Mouse (Mus musculus) forebrain, embryonic 15.5 days (tissue): ENCODE measurements at regions not wholly inside any gene's neighbourhood (a gene's known extent, or its start where the extent isn't known, plus 50 kb on each side); places are given as distances from the start of the nearest gene placed in this dataset.

Experiments used
- ATAC-seq: fragments of 200-750 bp; cut with Nextera tagmentation; replicated peaks from 2 replicates; pipeline ENCODE4 v1.8.0; 2017; ENCODE audit warnings: mild to moderate bottlenecking, moderate TSS enrichment, moderate library complexity
- H3K27ac ChIP-seq: fragments of 300-500 bp; sonication (generic); replicated peaks from 2 replicates; pipeline ENCODE4 v1.5.1; 2015; ENCODE audit warnings: mild to moderate bottlenecking, inconsistent platforms
- H3K27me3 ChIP-seq: fragments of 300-500 bp; sonication (generic); 2 replicates; pipeline ENCODE4 v1.6.1; 2015; ENCODE audit warnings: inconsistent platforms
- H3K36me3 ChIP-seq: fragments of 300-500 bp; sonication (generic); 2 replicates; pipeline ENCODE4 v1.6.1; 2015; ENCODE audit warnings: mild to moderate bottlenecking, inconsistent platforms
- H3K4me1 ChIP-seq: fragments of 300-500 bp; sonication (generic); 2 replicates; pipeline ENCODE4 v1.6.1; 2015; ENCODE audit warnings: inconsistent platforms
- H3K4me2 ChIP-seq: fragments of 300-500 bp; sonication (generic); replicated peaks from 2 replicates; pipeline ENCODE4 v1.6.1; 2015; ENCODE audit warnings: mild to moderate bottlenecking, inconsistent platforms
- H3K4me3 ChIP-seq: fragments of 300-500 bp; sonication (generic); 2 replicates; pipeline ENCODE4 v1.5.1; 2015; ENCODE audit warnings: mild to moderate bottlenecking, inconsistent platforms
- H3K9ac ChIP-seq: fragments of 300-500 bp; sonication (generic); replicated peaks from 2 replicates; pipeline ENCODE4 v1.6.1; 2015; ENCODE audit warnings: mild to moderate bottlenecking, inconsistent platforms
- H3K9me3 ChIP-seq: fragments of 300-500 bp; sonication (generic); 2 replicates; pipeline ENCODE4 v1.6.1; 2016; ENCODE audit warnings: inconsistent platforms
- WGBS: fragments of 180-500 bp; shearing (Covaris S2); methylation state at CpG from one replicate; pipeline ENCODE4 v1.1.7; 2015; ENCODE audit warnings: mixed read lengths; 5-methylcytosine and 5-hydroxymethylcytosine counted together

GRCm38 (mm10) chr12:15937443-15938237, 120.9 kb upstream of the Trib2 start:
- Histone ChIP-seq H3K4me3 (no peak overlapping the region), H3K9ac (no peak overlapping the region), H3K4me2 (no peak overlapping the region), H3K27ac (no peak overlapping the region), H3K36me3 (no peaks in the 10 kb centered on the region), H3K27me3 (no peaks in the 10 kb centered on the region), H3K4me1 (0 out of 2 replicates have a peak, but pooled peaks cover 2% of the 10 kb centered on the region), H3K9me3 (no peaks in the 10 kb centered on the region)
- no peak for ATAC-seq
- WGBS = 23% methylated on average over 8 of the region's 8 CpGs

- no peaks in the 10 kb centered on the region for H3K36me3 ChIP-seq
- no peak overlapping the region for H3K27ac ChIP-seq
- WGBS = 92% methylated on average over 4 of the region's 4 CpGs
- no peak overlapping the region for H3K4me3 ChIP-seq
- no peaks in the 10 kb centered on the region for H3K4me1 ChIP-seq
- H3K9me3 ChIP-seq = no peaks in the 10 kb centered on the region
- H3K27me3 ChIP-seq = no peaks in the 10 kb centered on the region
- ATAC-seq = no peak
- H3K9ac ChIP-seq = no peak overlapping the region
- H3K4me2 ChIP-seq = no peak overlapping the region
Observed at GRCm38 (mm10) chr12:15932067-15932466, 115.3 kb upstream of the Trib2 start.

DNA sequence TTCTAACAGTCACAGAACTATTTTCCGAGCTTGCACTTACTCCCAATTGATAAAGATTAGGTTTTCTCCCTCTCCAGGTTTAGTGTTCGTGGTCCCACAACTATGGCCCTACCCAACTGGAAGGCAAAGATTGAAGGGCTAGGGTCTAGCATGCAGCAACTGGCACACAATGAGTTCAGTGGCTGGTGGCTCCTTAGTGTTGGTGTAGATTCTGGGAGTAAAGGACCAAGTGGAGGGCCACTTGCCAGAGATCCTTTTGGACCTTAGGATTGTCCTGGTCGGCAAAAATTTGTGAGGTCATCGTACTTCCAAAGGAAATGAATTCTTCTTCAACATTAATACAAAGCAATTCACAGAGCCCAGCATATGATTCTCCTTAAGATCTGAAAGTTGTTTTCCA, 114.8 kb upstream of the Trib2 start:
- no peak overlapping the region for H3K27ac ChIP-seq
- no peaks in the 10 kb centered on the region for H3K36me3 ChIP-seq
- no peak overlapping the region for H3K4me2 ChIP-seq
- WGBS = 93% methylated on average over 4 of the region's 4 CpGs
- H3K4me3 ChIP-seq = no peak overlapping the region
- no peak for ATAC-seq
- H3K9ac ChIP-seq = no peak overlapping the region
- H3K4me1 ChIP-seq = no peaks in the 10 kb centered on the region
- H3K9me3 ChIP-seq = no peaks in the 10 kb centered on the region
- H3K27me3 ChIP-seq = no peaks in the 10 kb centered on the region

DNA sequence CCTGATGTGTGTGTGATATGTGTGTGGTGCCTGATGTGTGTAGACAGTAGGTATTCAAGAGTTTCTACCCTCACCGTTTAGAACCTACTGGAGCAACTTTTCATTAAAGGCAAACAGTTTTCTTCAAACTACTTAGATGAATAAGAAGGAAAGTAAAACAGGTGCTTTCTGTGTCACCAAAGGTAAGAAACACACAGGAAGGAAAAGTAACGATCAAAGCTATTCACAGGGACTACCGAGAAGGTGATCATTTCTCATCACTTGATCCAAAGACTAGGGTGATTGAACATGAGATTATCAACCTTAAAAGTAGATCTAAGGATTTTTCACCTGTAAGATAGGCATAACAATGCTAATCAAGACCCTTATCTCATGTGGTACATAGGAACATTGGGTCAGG, 113.4 kb upstream of the Trib2 start:
- H3K9me3 ChIP-seq = no peaks in the 10 kb centered on the region
- H3K27me3 ChIP-seq = no peaks in the 10 kb centered on the region
- 88% methylated on average over 3 of the region's 3 CpGs for WGBS
- ATAC-seq = no peak
- H3K4me1 ChIP-seq = no peaks in the 10 kb centered on the region
- no peak overlapping the region for H3K27ac ChIP-seq
- no peak overlapping the region for H3K4me2 ChIP-seq
- no peak overlapping the region for H3K9ac ChIP-seq
- no peak overlapping the region for H3K4me3 ChIP-seq
- no peaks in the 10 kb centered on the region for H3K36me3 ChIP-seq

DNA sequence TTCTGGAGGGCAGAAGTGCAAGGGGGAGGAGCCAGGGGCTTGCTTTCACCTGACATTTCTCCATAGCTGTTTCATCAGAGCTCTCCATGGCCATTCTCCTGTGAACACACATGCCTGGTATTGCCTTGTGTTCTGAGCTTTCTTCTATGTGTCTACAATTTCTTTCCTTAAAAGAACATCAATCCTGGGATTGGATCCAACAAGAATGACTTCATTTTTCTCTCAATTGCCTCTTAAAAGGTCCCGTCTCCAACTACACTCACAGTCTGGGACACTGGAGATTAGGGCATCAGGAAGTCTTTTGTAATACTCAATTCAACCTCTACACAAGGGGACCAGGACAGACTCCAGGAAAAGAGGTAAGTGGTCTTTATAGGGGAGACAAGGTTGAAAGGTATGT, 112.8 kb upstream of the Trib2 start:
- H3K4me3 ChIP-seq = no peak overlapping the region
- H3K4me1 ChIP-seq = no peaks in the 10 kb centered on the region
- H3K27ac ChIP-seq = no peak overlapping the region
- no peak overlapping the region for H3K4me2 ChIP-seq
- no peak for ATAC-seq
- 45% methylated on average over 1 of the region's 1 CpGs for WGBS
- H3K36me3 ChIP-seq = no peaks in the 10 kb centered on the region
- H3K27me3 ChIP-seq = no peaks in the 10 kb centered on the region
- no peak overlapping the region for H3K9ac ChIP-seq
- H3K9me3 ChIP-seq = no peaks in the 10 kb centered on the region

DNA sequence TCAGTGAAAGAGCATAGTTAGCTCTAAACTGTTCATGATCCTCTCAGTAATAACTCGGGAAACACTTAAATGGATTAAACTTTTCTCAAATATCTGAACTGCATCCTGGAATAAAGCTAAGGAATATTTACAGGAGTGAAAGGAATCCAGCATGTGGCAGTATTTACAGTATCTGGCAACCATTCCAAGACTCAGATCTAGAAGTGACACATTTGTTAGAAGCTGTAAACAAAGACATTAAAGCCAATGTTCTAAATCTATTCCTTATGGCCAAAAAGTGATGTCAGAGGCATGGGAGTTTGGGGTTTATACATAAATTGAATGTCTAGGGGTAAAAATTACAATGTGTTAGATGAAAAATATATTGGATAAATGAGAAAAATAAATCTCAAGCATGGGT, 101.6 kb upstream of the Trib2 start:
- H3K27me3 ChIP-seq = no peaks in the 10 kb centered on the region
- no peak for ATAC-seq
- H3K27ac ChIP-seq = no peak overlapping the region
- no peak overlapping the region for H3K4me3 ChIP-seq
- no peaks in the 10 kb centered on the region for H3K36me3 ChIP-seq
- no peak overlapping the region for H3K9ac ChIP-seq
- H3K4me1 ChIP-seq = no peaks in the 10 kb centered on the region
- H3K4me2 ChIP-seq = no peak overlapping the region
- no peaks in the 10 kb centered on the region for H3K9me3 ChIP-seq
- 79% methylated on average over 1 of the region's 1 CpGs for WGBS

GRCm38 (mm10) chr12:15912959-15913358, 96.2 kb upstream of the Trib2 start:
- Histone ChIP-seq H3K4me3 (no peak overlapping the region), H3K9ac (no peak overlapping the region), H3K36me3 (no peaks in the 10 kb centered on the region), H3K9me3 (no peaks in the 10 kb centered on the region), H3K27ac (no peak overlapping the region), H3K4me2 (no peak overlapping the region), H3K27me3 (no peaks in the 10 kb centered on the region), H3K4me1 (no peaks in the 10 kb centered on the region)
- ATAC-seq = no peak
- 94% methylated on average over 1 of the region's 1 CpGs for WGBS

- Histone ChIP-seq H3K4me1 (no peaks in the 10 kb centered on the region), H3K9me3 (no peaks in the 10 kb centered on the region), H3K9ac (no peak overlapping the region), H3K27me3 (no peaks in the 10 kb centered on the region), H3K36me3 (no peaks in the 10 kb centered on the region), H3K4me2 (no peak overlapping the region), H3K27ac (no peak overlapping the region), H3K4me3 (no peak overlapping the region)
- no peak for ATAC-seq
- 88% methylated on average over 3 of the region's 3 CpGs for WGBS
Observed at GRCm38 (mm10) chr12:15912491-15912890, 95.8 kb upstream of the Trib2 start.

DNA sequence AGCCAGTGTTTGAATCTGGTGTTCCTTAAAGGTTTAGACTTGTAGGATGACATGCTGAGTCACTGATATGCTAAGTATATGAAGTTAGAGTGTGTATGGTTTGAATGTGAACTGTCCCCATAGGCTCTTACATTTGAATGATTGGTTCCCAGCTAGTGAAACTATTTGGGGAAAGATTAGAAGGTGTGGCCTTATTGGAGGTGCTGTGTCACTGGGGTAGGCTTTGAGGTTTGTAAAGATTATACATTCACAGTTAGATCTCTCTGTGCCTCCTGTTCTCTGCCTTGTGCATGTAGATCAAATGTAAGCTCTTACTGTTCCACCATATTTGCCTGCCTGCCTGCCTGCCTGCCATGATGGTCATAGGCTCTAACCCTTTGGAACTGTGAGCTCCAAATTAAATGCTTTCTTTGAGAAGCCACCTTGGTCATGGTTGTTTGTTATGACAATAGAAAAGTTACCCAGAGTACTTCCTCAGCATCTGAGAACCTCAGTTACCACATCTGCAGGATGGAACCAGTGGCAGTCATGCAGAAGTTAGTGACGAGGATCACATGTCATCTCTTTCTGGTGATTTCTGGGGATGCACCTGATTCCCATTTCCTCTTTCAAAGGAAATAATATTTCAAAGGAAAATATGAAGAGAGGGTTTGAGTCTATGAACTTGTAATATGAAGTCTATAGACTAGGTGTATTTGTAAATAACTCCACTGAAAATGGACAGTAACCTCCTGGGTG, 94.7 kb upstream of the Trib2 start:
- H3K4me2 ChIP-seq = no peak overlapping the region
- WGBS = 88% methylated on average over 1 of the region's 1 CpGs
- no peaks in the 10 kb centered on the region for H3K27me3 ChIP-seq
- no peaks in the 10 kb centered on the region for H3K9me3 ChIP-seq
- H3K4me1 ChIP-seq = no peaks in the 10 kb centered on the region
- H3K9ac ChIP-seq = no peak overlapping the region
- ATAC-seq = no peak
- H3K4me3 ChIP-seq = no peak overlapping the region
- H3K27ac ChIP-seq = no peak overlapping the region
- H3K36me3 ChIP-seq = no peaks in the 10 kb centered on the region

GRCm38 (mm10) chr12:15897539-15897938, 80.8 kb upstream of the Trib2 start:
- Histone ChIP-seq H3K9me3 (no peaks in the 10 kb centered on the region), H3K4me3 (no peak overlapping the region), H3K9ac (no peak overlapping the region), H3K4me2 (no peak overlapping the region), H3K27me3 (no peaks in the 10 kb centered on the region), H3K36me3 (no peaks in the 10 kb centered on the region), H3K27ac (no peak overlapping the region), H3K4me1 (0 out of 2 replicates have a peak, but pooled peaks cover 2% of the 10 kb centered on the region)
- WGBS = 71% methylated on average over 2 of the region's 2 CpGs
- ATAC-seq = no peak

DNA sequence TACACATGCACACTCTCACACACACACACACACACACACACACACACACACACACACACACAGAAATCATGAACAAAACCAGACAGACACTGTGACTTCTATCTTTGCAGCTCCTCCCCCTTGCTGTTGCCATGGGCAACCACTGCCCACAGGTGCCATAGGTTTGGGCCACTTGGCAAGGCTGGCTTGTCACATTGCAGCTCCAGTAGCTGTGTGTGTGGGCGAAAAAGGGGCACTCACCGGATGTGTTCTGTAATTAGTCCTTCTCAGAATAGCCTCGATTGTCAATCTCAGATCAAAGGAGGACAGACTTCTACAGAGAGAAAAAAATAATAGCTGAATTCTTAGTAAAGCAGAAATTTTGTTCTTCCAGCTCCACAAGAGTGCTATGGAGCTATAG, 79.8 kb upstream of the Trib2 start:
- Histone ChIP-seq H3K36me3 (no peaks in the 10 kb centered on the region), H3K4me2 (no peak overlapping the region), H3K27ac (no peak overlapping the region), H3K9ac (no peak overlapping the region), H3K27me3 (no peaks in the 10 kb centered on the region), H3K4me3 (no peak overlapping the region), H3K9me3 (no peaks in the 10 kb centered on the region), H3K4me1 (0 out of 2 replicates have a peak, but pooled peaks cover 2% of the 10 kb centered on the region)
- ATAC-seq = peak; percentile 60
- WGBS = 41% methylated on average over 3 of the region's 3 CpGs

GRCm38 (mm10) chr12:15895215-15895614, 78.5 kb upstream of the Trib2 start:
- no peak overlapping the region for H3K27ac ChIP-seq
- no peaks in the 10 kb centered on the region for H3K9me3 ChIP-seq
- 61% methylated on average over 2 of the region's 2 CpGs for WGBS
- no peaks in the 10 kb centered on the region for H3K36me3 ChIP-seq
- no peak overlapping the region for H3K9ac ChIP-seq
- 0 out of 2 replicates have a peak, but pooled peaks cover 2% of the 10 kb centered on the region for H3K4me1 ChIP-seq
- no peaks in the 10 kb centered on the region for H3K27me3 ChIP-seq
- ATAC-seq = no peak
- H3K4me2 ChIP-seq = no peak overlapping the region
- no peak overlapping the region for H3K4me3 ChIP-seq
